ENCODE assay signal across 8 mouse cellular contexts in genomic region chr9:45042947-45043346, GRCm38 (mm10). TPM values are rescaled to one million over a fixed set of nuclear protein-coding genes. Genes with fewer than 3 reads are reported as not detected.
A peak's percentile ranks its signal among the peaks of the same experiment; 100 is the strongest.
DNase-seq lines count a peak whose midpoint lies in the region; ATAC-seq lines count a peak whose summit lies in the region.

No protein-coding gene starts in this region.

- peaks cover 90% of the 10 kb centered on the region for H3K27me3 ChIP-seq in heart, embryonic 12.5 days (replicated peaks)
- peaks cover 78% of the 10 kb centered on the region for H3K27me3 ChIP-seq in hindbrain, embryonic 15.5 days
- H3K27me3 ChIP-seq in liver, embryonic 12.5 days (replicated peaks), result peaks cover 74% of the 10 kb centered on the region

- no peak overlapping the region for H3K27ac ChIP-seq in heart, embryonic 12.5 days (ENCODE audit: poor library complexity, severe bottlenecking)
- no peak overlapping the region for H3K27ac ChIP-seq in hindbrain, embryonic 15.5 days (replicated peaks)
- H3K27ac ChIP-seq in liver, embryonic 12.5 days, result no peak overlapping the region

- peak overlapping the region; percentile 59 for H3K4me2 ChIP-seq in heart, embryonic 12.5 days
- no peak overlapping the region for H3K4me2 ChIP-seq in hindbrain, embryonic 15.5 days
- H3K4me2 ChIP-seq in liver, embryonic 12.5 days, result peak overlapping the region; percentile 45

- peaks cover 26% of the 10 kb centered on the region for H3K4me1 ChIP-seq in heart, embryonic 12.5 days (replicated peaks)
- H3K4me1 ChIP-seq in hindbrain, embryonic 15.5 days (replicated peaks), result no peaks in the 10 kb centered on the region
- peaks cover 17% of the 10 kb centered on the region; the same call in 1 of the 2 replicates for H3K4me1 ChIP-seq in liver, embryonic 12.5 days

- H3K36me3 ChIP-seq in heart, embryonic 12.5 days, result no peaks in the 10 kb centered on the region
- no peaks in the 10 kb centered on the region for H3K36me3 ChIP-seq in hindbrain, embryonic 15.5 days
- no peaks in the 10 kb centered on the region for H3K36me3 ChIP-seq in liver, embryonic 12.5 days

- H3K4me3 ChIP-seq in heart, embryonic 12.5 days, result peak overlapping the region; percentile 24
- 0 out of 2 replicates have a peak overlapping the region, but pooled peaks have one; percentile 6 for H3K4me3 ChIP-seq in hindbrain, embryonic 15.5 days
- H3K4me3 ChIP-seq in liver, embryonic 12.5 days, result peak overlapping the region; percentile 34

- no peak for DNase-seq in heart, postnatal 4 days
- DNase-seq in R1 (ENCODE audit: low read depth, low spot score), result peak; percentile 60
- DNase-seq in layer of hippocampus, adult 18-20 months (ENCODE audit: low spot score in 2 of 2), result no peak
- DNase-seq in cerebellum, adult 11 months, result no peak
- no peak for DNase-seq in layer of hippocampus, adult 9-11 months

- 2% methylated on average over 10 of the region's 10 CpGs for WGBS in heart, embryonic 12.5 days
- 3% methylated on average over 10 of the region's 10 CpGs for WGBS in hindbrain, embryonic 15.5 days
- 4% methylated on average over 10 of the region's 10 CpGs for WGBS in liver, embryonic 12.5 days (ENCODE audit: insufficient replicate concordance)

- no peaks in the 10 kb centered on the region for H3K9me3 ChIP-seq in heart, embryonic 12.5 days (replicated peaks)
- no peaks in the 10 kb centered on the region for H3K9me3 ChIP-seq in hindbrain, embryonic 15.5 days
- H3K9me3 ChIP-seq in liver, embryonic 12.5 days (replicated peaks), result no peaks in the 10 kb centered on the region

- no peak overlapping the region for H3K9ac ChIP-seq in heart, embryonic 12.5 days
- no peak overlapping the region for H3K9ac ChIP-seq in hindbrain, embryonic 15.5 days
- 0 out of 2 replicates have a peak overlapping the region, but pooled peaks have one; percentile 4 for H3K9ac ChIP-seq in liver, embryonic 12.5 days

- no peak for ATAC-seq in heart, embryonic 12.5 days (ENCODE audit: insufficient number of reproducible peaks, low FRiP score)
- no peak for ATAC-seq in hindbrain, embryonic 15.5 days (ENCODE audit: low FRiP score, low read depth)
- ATAC-seq in liver, embryonic 12.5 days, result no peak

RNA-seq across cellular contexts. Expression of gene Mpzl2, which starts 3.3 kb away (rescaled TPM):
- 0.92 and 0.96 TPM in 2 replicates for polyA plus RNA-seq in heart, embryonic 12.5 days (2016; fragmentation: Nextera tagmentation; extraction: Ambion mirVana)
- total RNA-seq in heart, postnatal 4 days (2021), result 1 to 10 TPM in 1 of 2 experiments, under 1 TPM in 1; 0.86 to 1.8 TPM
- polyA plus RNA-seq in hindbrain, embryonic 15.5 days (2015; fragmentation: Nextera tagmentation; extraction: Ambion mirVana), result 2.6 and 3.3 TPM in 2 replicates
- 3.9 and 4.9 TPM in 2 replicates for polyA plus RNA-seq in liver, embryonic 12.5 days (2016; fragmentation: Nextera tagmentation; extraction: Ambion mirVana)
- under 1 TPM; 0.43 to 0.67 TPM for total RNA-seq in layer of hippocampus, adult 18-20 months (2021)

RNA-seq across cellular contexts. Expression of gene Mpzl3, which starts 12.0 kb away (rescaled TPM):
- 2.1 and 2.2 TPM in 2 replicates for polyA plus RNA-seq in heart, embryonic 12.5 days (2016; fragmentation: Nextera tagmentation; extraction: Ambion mirVana)
- 1 to 10 TPM in 1 of 2 experiments, under 1 TPM in 1; 0.92 to 1.1 TPM for total RNA-seq in heart, postnatal 4 days (2021)
- polyA plus RNA-seq in hindbrain, embryonic 15.5 days (2015; fragmentation: Nextera tagmentation; extraction: Ambion mirVana), result 1.3 TPM in 2 replicates
- polyA plus RNA-seq in liver, embryonic 12.5 days (2016; fragmentation: Nextera tagmentation; extraction: Ambion mirVana), result 0.63 and 1.1 TPM in 2 replicates
- total RNA-seq in layer of hippocampus, adult 18-20 months (2021), result 1 to 10 TPM; 4.2 to 5.7 TPM

RNA-seq across cellular contexts. Expression of gene Cd3e, which starts 33.5 kb away (rescaled TPM):
- polyA plus RNA-seq in heart, embryonic 12.5 days (2016; fragmentation: Nextera tagmentation; extraction: Ambion mirVana), result not detected in 2 replicates
- total RNA-seq in heart, postnatal 4 days (2021), result under 1 TPM; 0.81 to 0.88 TPM
- polyA plus RNA-seq in hindbrain, embryonic 15.5 days (2015; fragmentation: Nextera tagmentation; extraction: Ambion mirVana), result 0.18 TPM in 1 of 2 replicates, not detected in the other
- polyA plus RNA-seq in liver, embryonic 12.5 days (2016; fragmentation: Nextera tagmentation; extraction: Ambion mirVana), result not detected in 2 replicates
- not detected for total RNA-seq in layer of hippocampus, adult 18-20 months (2021)

RNA-seq across cellular contexts. Expression of gene Jaml, which starts 36.0 kb away (rescaled TPM):
- polyA plus RNA-seq in heart, embryonic 12.5 days (2016; fragmentation: Nextera tagmentation; extraction: Ambion mirVana), result 0.42 and 0.51 TPM in 2 replicates
- under 1 TPM in 1 of 2 experiments, not detected in 1; 0.32 TPM for total RNA-seq in heart, postnatal 4 days (2021)
- 0.31 and 0.34 TPM in 2 replicates for polyA plus RNA-seq in hindbrain, embryonic 15.5 days (2015; fragmentation: Nextera tagmentation; extraction: Ambion mirVana)
- polyA plus RNA-seq in liver, embryonic 12.5 days (2016; fragmentation: Nextera tagmentation; extraction: Ambion mirVana), result 0.12 TPM in 1 of 2 replicates, not detected in the other
- under 1 TPM; 0.32 to 0.84 TPM for total RNA-seq in layer of hippocampus, adult 18-20 months (2021)
